Mouse (Mus musculus): ENCODE measurements around the gene Bcl11a. TPM values are rescaled to one million over a fixed set of nuclear protein-coding genes. Genes with fewer than 3 reads are reported as not detected.
A peak's percentile ranks its signal among the peaks of the same experiment; 100 is the strongest.

Bcl11a gene
- polyA plus RNA-seq, 1 experiment from 2014 or later: 15.0 TPM

DNA sequence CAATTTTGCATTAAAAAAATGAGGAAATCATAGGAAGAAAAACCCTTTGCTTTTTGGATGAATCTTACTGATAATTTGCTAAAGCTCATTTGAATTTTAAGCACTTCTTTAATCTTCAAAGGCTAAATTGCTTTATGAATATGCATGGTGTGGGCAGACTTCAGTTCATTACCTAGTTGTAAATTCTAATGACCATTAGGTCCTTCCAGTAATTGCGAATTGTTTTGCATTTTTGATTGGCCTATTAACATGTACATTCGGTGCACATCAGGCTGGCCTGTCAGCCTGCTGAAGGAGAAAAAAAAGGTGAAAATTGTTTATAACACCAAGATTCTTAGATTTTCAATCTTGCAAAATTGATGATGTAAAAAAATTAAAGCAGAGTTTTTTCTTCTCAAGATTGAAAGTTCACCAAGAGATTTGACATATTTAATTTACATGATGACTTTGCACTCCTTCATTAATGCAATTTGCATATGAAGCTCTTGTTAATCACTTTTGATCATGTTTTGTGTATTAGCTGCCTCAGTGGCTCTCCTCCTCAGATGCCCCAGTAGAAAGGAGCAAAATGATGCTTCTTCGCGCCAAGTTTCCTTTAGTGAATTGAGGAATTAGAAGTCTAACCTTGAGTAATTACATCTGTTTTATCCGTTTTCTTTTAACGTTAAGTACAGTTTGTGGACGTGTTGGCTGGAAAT, 17.9 kb downstream of the Bcl11a start:
- H3K27ac ChIP-seq (ENCODE audit: low read length): no peak overlapping the region
- H3K27me3 ChIP-seq (ENCODE audit: control insufficient read depth, insufficient read depth, low read length): no peaks in the 10 kb centered on the region
- H3K4me2 ChIP-seq (ENCODE audit: low read depth, low read length): no peak overlapping the region; the same call in 1 of the 2 replicates
- H3K9ac ChIP-seq (ENCODE audit: low read length): no peak overlapping the region
- H3K4me1 ChIP-seq (ENCODE audit: control insufficient read depth, insufficient read depth, low read length): peaks cover 37% of the 10 kb centered on the region
- ATAC-seq (replicated peaks; ENCODE audit: extremely low read depth, insufficient read depth, low FRiP score): no peak
- no peaks in the 10 kb centered on the region for H3K36me3 ChIP-seq (ENCODE audit: control insufficient read depth, insufficient read depth)
- WGBS: 85% methylated on average over 7 of the region's 7 CpGs
- H3K9me3 ChIP-seq (replicated peaks; ENCODE audit: control insufficient read depth, low read length): no peaks in the 10 kb centered on the region
- no peak overlapping the region for H3K4me3 ChIP-seq (ENCODE audit: low read length)

GRCm38 (mm10) chr11:24096483-24096882, 18.6 kb downstream of the Bcl11a start:
- no peak for ATAC-seq (replicated peaks; ENCODE audit: extremely low read depth, insufficient read depth, low FRiP score)
- H3K27ac ChIP-seq (ENCODE audit: low read length): no peak overlapping the region
- 59% methylated on average over 6 of the region's 6 CpGs for whole genome bisulfite sequencing
- no peak overlapping the region for H3K9ac ChIP-seq (ENCODE audit: low read length)
- H3K27me3 ChIP-seq (ENCODE audit: control insufficient read depth, insufficient read depth, low read length): no peaks in the 10 kb centered on the region
- H3K36me3 ChIP-seq (ENCODE audit: control insufficient read depth, insufficient read depth): no peaks in the 10 kb centered on the region
- H3K9me3 ChIP-seq (replicated peaks; ENCODE audit: control insufficient read depth, low read length): no peaks in the 10 kb centered on the region
- no peak overlapping the region for H3K4me3 ChIP-seq (ENCODE audit: low read length)
- H3K4me1 ChIP-seq (ENCODE audit: control insufficient read depth, insufficient read depth, low read length): peaks cover 42% of the 10 kb centered on the region
- no peak overlapping the region for H3K4me2 ChIP-seq (ENCODE audit: low read depth, low read length)

- H3K9me3 ChIP-seq (replicated peaks; ENCODE audit: control insufficient read depth, low read length): no peaks in the 10 kb centered on the region
- no peak overlapping the region for H3K4me2 ChIP-seq (ENCODE audit: low read depth, low read length)
- H3K27ac ChIP-seq (ENCODE audit: low read length): no peak overlapping the region
- H3K27me3 ChIP-seq (ENCODE audit: control insufficient read depth, insufficient read depth, low read length): no peaks in the 10 kb centered on the region
- no peaks in the 10 kb centered on the region for H3K36me3 ChIP-seq (ENCODE audit: control insufficient read depth, insufficient read depth)
- WGBS: 74% methylated on average over 6 of the region's 6 CpGs
- no peak for ATAC-seq (replicated peaks; ENCODE audit: extremely low read depth, insufficient read depth, low FRiP score)
- no peak overlapping the region for H3K9ac ChIP-seq (ENCODE audit: low read length)
- H3K4me1 ChIP-seq (ENCODE audit: control insufficient read depth, insufficient read depth, low read length): peaks cover 44% of the 10 kb centered on the region
- H3K4me3 ChIP-seq (ENCODE audit: low read length): no peak overlapping the region
Measured at GRCm38 (mm10) chr11:24097026-24097425, 19.2 kb downstream of the Bcl11a start.

DNA sequence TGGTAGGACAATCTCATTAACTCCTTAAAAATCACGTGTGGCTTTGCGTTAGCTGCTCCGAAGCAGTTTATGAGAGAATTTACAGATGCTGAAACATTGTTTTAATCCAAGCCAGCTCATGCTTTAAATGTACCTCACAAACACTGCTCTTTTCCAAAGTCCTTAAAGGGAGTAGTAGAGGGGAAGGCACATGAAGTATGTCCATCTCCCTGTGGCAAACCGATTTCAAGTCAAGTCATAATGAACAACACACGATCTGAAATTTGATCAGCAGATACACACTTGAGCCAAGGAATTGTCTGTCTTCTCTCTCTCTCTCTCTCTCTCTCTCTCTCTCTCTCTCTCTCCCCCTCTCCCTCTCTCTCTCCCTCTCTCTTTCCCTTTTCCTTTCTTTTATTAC, 20.2 kb downstream of the Bcl11a start:
- Histone ChIP-seq H3K4me2 (ENCODE audit: low read depth, low read length) (no peak overlapping the region), H3K4me1 (ENCODE audit: control insufficient read depth, insufficient read depth, low read length) (peaks cover 48% of the 10 kb centered on the region), H3K9me3 (replicated peaks; ENCODE audit: control insufficient read depth, low read length) (no peaks in the 10 kb centered on the region), H3K36me3 (ENCODE audit: control insufficient read depth, insufficient read depth) (no peaks in the 10 kb centered on the region), H3K27ac (ENCODE audit: low read length) (no peak overlapping the region), H3K4me3 (ENCODE audit: low read length) (no peak overlapping the region), H3K27me3 (ENCODE audit: control insufficient read depth, insufficient read depth, low read length) (no peaks in the 10 kb centered on the region), H3K9ac (ENCODE audit: low read length) (no peak overlapping the region)
- 82% methylated on average over 5 of the region's 5 CpGs for WGBS
- no peak for ATAC-seq (replicated peaks; ENCODE audit: extremely low read depth, insufficient read depth, low FRiP score)

DNA sequence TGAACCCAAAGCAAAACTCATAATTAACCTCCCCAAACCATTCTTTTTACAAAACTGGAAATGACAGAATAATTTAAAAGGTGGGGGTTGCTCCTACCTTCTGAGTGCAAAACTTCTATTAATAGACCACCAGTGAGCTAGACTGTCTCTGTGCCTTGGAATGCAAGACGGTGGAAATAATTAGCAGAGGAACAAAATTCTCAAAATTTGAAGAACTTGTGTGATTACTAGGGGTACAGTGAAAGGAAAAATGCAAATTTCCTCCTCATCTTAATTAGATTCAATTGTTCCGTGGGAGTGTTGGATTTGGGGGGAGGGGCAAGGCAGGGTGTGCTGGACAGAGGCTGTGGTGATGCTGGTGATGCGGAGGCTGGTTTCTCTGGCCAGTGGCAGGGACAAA, 20.8 kb downstream of the Bcl11a start:
- peaks cover 53% of the 10 kb centered on the region for H3K4me1 ChIP-seq (ENCODE audit: control insufficient read depth, insufficient read depth, low read length)
- H3K27ac ChIP-seq (ENCODE audit: low read length): no peak overlapping the region
- H3K9ac ChIP-seq (ENCODE audit: low read length): no peak overlapping the region
- no peaks in the 10 kb centered on the region for H3K36me3 ChIP-seq (ENCODE audit: control insufficient read depth, insufficient read depth)
- WGBS: 45% methylated on average over 3 of the region's 3 CpGs
- no peaks in the 10 kb centered on the region for H3K9me3 ChIP-seq (replicated peaks; ENCODE audit: control insufficient read depth, low read length)
- no peak for ATAC-seq (replicated peaks; ENCODE audit: extremely low read depth, insufficient read depth, low FRiP score)
- no peak overlapping the region for H3K4me3 ChIP-seq (ENCODE audit: low read length)
- H3K27me3 ChIP-seq (ENCODE audit: control insufficient read depth, insufficient read depth, low read length): no peaks in the 10 kb centered on the region
- no peak overlapping the region for H3K4me2 ChIP-seq (ENCODE audit: low read depth, low read length)

- 0 out of 2 replicates have a peak overlapping the region, but pooled peaks have one; percentile 16 for H3K27ac ChIP-seq (ENCODE audit: low read length)
- no peaks in the 10 kb centered on the region for H3K36me3 ChIP-seq (ENCODE audit: control insufficient read depth, insufficient read depth)
- H3K4me3 ChIP-seq (ENCODE audit: low read length): no peak overlapping the region
- WGBS: 80% methylated on average over 10 of the region's 10 CpGs
- no peaks in the 10 kb centered on the region for H3K27me3 ChIP-seq (ENCODE audit: control insufficient read depth, insufficient read depth, low read length)
- no peaks in the 10 kb centered on the region for H3K9me3 ChIP-seq (replicated peaks; ENCODE audit: control insufficient read depth, low read length)
- ATAC-seq (replicated peaks; ENCODE audit: extremely low read depth, insufficient read depth, low FRiP score): no peak
- no peak overlapping the region for H3K4me2 ChIP-seq (ENCODE audit: low read depth, low read length)
- H3K4me1 ChIP-seq (ENCODE audit: control insufficient read depth, insufficient read depth, low read length): peaks cover 53% of the 10 kb centered on the region
- H3K9ac ChIP-seq (ENCODE audit: low read length): no peak overlapping the region
Measured at GRCm38 (mm10) chr11:24099215-24099614, 21.4 kb downstream of the Bcl11a start.

DNA sequence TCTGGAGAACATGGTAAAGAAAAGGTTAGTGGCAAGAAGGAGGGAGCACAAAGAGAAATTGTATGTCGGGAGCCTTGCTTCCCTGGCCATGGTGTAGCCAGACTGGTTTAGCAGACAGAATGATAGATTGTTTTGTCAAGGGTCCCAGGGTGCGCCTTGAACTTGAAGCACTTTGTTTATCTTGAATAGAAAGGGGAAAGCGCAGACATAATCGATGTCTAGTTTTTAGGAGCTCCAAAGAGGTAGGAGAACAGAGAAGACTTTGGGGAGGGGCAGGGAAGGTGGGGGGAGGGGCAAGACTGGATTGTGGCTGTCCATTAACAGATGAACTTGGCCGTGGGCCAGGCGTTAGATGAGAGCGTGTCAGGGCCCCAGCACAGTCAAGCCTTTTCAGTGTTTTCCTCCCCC, 22.0 kb downstream of the Bcl11a start:
- Histone ChIP-seq H3K27me3 (ENCODE audit: control insufficient read depth, insufficient read depth, low read length) (no peaks in the 10 kb centered on the region), H3K27ac (ENCODE audit: low read length) (no peak overlapping the region), H3K4me1 (ENCODE audit: control insufficient read depth, insufficient read depth, low read length) (peaks cover 53% of the 10 kb centered on the region), H3K9ac (ENCODE audit: low read length) (no peak overlapping the region), H3K4me2 (ENCODE audit: low read depth, low read length) (no peak overlapping the region), H3K36me3 (ENCODE audit: control insufficient read depth, insufficient read depth) (no peaks in the 10 kb centered on the region), H3K4me3 (ENCODE audit: low read length) (no peak overlapping the region), H3K9me3 (replicated peaks; ENCODE audit: control insufficient read depth, low read length) (no peaks in the 10 kb centered on the region)
- WGBS: 24% methylated on average over 6 of the region's 7 CpGs
- ATAC-seq (replicated peaks; ENCODE audit: extremely low read depth, insufficient read depth, low FRiP score): peak; percentile 72

DNA sequence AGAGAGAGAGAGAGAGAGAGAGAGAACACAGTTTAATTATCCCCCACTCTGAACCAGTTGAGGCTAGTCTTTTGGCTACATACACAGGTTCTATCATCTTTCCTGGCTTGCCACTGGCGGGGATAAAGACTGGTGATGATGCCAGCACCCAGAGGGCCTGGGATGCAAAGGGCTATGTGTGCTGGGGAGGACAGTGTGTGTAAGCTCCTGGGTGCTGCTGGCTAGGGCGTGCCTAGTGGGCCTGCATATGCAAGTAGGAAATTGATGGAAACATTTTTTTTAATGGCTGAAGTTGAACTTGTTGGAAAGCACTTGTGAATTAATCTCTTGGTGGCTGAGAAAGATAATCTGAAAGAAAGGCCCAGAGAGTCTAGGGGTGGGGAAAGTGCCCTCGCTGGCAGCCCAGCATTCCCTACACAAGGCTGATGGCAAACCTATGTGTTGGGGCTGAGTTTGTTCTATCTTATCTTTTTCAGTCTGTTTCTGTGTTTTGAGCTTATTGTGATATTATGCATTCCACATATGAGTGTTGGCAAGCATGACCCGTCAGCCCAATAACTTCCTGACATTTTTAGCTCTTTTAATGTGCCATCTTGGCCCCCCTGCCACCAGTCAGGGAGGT, 22.7 kb downstream of the Bcl11a start:
- no peaks in the 10 kb centered on the region for H3K36me3 ChIP-seq (ENCODE audit: control insufficient read depth, insufficient read depth)
- no peaks in the 10 kb centered on the region for H3K27me3 ChIP-seq (ENCODE audit: control insufficient read depth, insufficient read depth, low read length)
- no peaks in the 10 kb centered on the region for H3K9me3 ChIP-seq (replicated peaks; ENCODE audit: control insufficient read depth, low read length)
- no peak overlapping the region for H3K4me3 ChIP-seq (ENCODE audit: low read length)
- H3K9ac ChIP-seq (ENCODE audit: low read length): no peak overlapping the region
- 34% methylated on average over 4 of the region's 4 CpGs for WGBS
- peak; percentile 53; the same call in 1 of the 2 replicates for ATAC-seq (replicated peaks; ENCODE audit: extremely low read depth, insufficient read depth, low FRiP score)
- peak overlapping the region; percentile 74 for H3K27ac ChIP-seq (ENCODE audit: low read length)
- H3K4me1 ChIP-seq (ENCODE audit: control insufficient read depth, insufficient read depth, low read length): peaks cover 47% of the 10 kb centered on the region
- no peak overlapping the region for H3K4me2 ChIP-seq (ENCODE audit: low read depth, low read length)

GRCm38 (mm10) chr11:24101625-24102024, 23.8 kb downstream of the Bcl11a start:
- Histone ChIP-seq H3K27ac (ENCODE audit: low read length) (no peak overlapping the region), H3K9ac (ENCODE audit: low read length) (no peak overlapping the region), H3K36me3 (ENCODE audit: control insufficient read depth, insufficient read depth) (no peaks in the 10 kb centered on the region), H3K27me3 (ENCODE audit: control insufficient read depth, insufficient read depth, low read length) (no peaks in the 10 kb centered on the region), H3K4me1 (ENCODE audit: control insufficient read depth, insufficient read depth, low read length) (peaks cover 47% of the 10 kb centered on the region), H3K9me3 (replicated peaks; ENCODE audit: control insufficient read depth, low read length) (no peaks in the 10 kb centered on the region), H3K4me2 (ENCODE audit: low read depth, low read length) (no peak overlapping the region), H3K4me3 (ENCODE audit: low read length) (no peak overlapping the region)
- 80% methylated on average over 3 of the region's 3 CpGs for WGBS
- ATAC-seq (replicated peaks; ENCODE audit: extremely low read depth, insufficient read depth, low FRiP score): no peak
